Mouse (Mus musculus) MEL (cell line): ENCODE measurements at regions not wholly inside any gene's neighbourhood (a gene's known extent, or its start where the extent isn't known, plus 50 kb on each side); places are given as distances from the start of the nearest gene placed in this dataset.

Experiments
- CTCF ChIP-seq, 3 experiments: IDR thresholded peaks in 2 of 3; conservative IDR thresholded peaks in 1 of 3; 2 replicates each; pipeline ENCODE4 v1.5.1; 2011 to 2012; ENCODE audit warnings: low read length in 3 of 3, low read depth in 2 of 3, mild to moderate bottlenecking in 2 of 3, improper control_type of control experiment in 1 of 3, inconsistent platforms in 1 of 3, mixed read lengths in 1 of 3, moderate library complexity in 1 of 3; ENCODE audit not compliant: control insufficient read depth in 1 of 3, insufficient read depth in 1 of 3, poor library complexity in 1 of 3, severe bottlenecking in 1 of 3
- E2F4 ChIP-seq: IDR thresholded peaks from 2 replicates; pipeline ENCODE4 v1.6.1; 2011; ENCODE audit warnings: low read depth, low read length, improper control_type of control experiment, borderline replicate concordance
- EP300 ChIP-seq, 2 experiments: IDR thresholded peaks; 2 replicates each; pipeline ENCODE4 v1.6.1; 2011; ENCODE audit warnings: improper control_type of control experiment in 2 of 2, low read length in 2 of 2, low read depth in 1 of 2, mild to moderate bottlenecking in 1 of 2
- POLR2A ChIP-seq, 2 experiments: IDR thresholded peaks; 2 replicates each; pipeline ENCODE4 v1.6.1; 2011 to 2012; ENCODE audit warnings: low read length in 2 of 2, mild to moderate bottlenecking in 2 of 2, control low read depth in 1 of 2, improper control_type of control experiment in 1 of 2, low read depth in 1 of 2, moderate library complexity in 1 of 2; ENCODE audit not compliant: control insufficient read depth in 1 of 2, insufficient read depth in 1 of 2, poor library complexity in 1 of 2
- RCOR1 ChIP-seq: IDR thresholded peaks from 2 replicates; pipeline ENCODE4 v1.6.1; 2012; ENCODE audit warnings: low read depth, mild to moderate bottlenecking, inconsistent platforms, low read length, improper control_type of control experiment
- TAL1 ChIP-seq: IDR thresholded peaks from 2 replicates; pipeline ENCODE4 v1.6.1; 2012; ENCODE audit warnings: mild to moderate bottlenecking, inconsistent platforms, low read length, moderate library complexity, mixed read lengths
- USF1 ChIP-seq: IDR thresholded peaks from 2 replicates; pipeline ENCODE4 v1.6.1; 2014; ENCODE audit warnings: low read depth, mild to moderate bottlenecking, inconsistent platforms, low read length, improper control_type of control experiment, moderate library complexity
- USF2 ChIP-seq, 2 experiments: IDR thresholded peaks; 2 replicates each; pipeline ENCODE4 v1.6.1; 2011 to 2012; ENCODE audit warnings: improper control_type of control experiment in 2 of 2, low read length in 2 of 2, borderline replicate concordance in 1 of 2, inconsistent platforms in 1 of 2, low read depth in 1 of 2, mild to moderate bottlenecking in 1 of 2; ENCODE audit not compliant: insufficient read depth in 1 of 2

DNA sequence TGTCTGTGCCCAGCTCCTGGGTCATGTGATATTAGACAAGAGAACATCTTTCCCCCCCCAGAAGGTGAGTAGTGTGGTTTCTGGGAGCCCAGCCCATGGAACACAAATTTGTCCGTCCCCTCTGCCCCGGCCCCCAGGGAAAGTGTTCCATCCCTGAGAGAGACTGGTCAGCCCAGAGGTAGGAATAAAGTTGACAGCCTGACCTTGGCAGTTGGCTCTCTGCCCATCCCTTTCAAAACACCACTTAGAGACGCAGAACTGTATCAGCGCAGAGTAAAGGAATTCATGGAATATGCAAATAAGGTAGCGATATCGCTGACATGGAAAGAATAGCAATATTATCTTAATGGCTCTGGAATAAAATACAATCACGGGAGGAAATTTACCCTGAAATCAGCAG, 279.6 kb upstream of the B3gat1 start:
- TF ChIP-seq CTCF (IDR thresholded peaks at IDR 0.05 in 2 of 3, conservative IDR thresholded peaks at IDR 0.05 in 1 of 3; ENCODE audit: control insufficient read depth in 1 of 3, insufficient read depth in 1 of 3, low read depth in 2 of 3, low read length in 3 of 3, poor library complexity in 1 of 3, severe bottlenecking in 1 of 3) (no peak), USF1 (no peak), RCOR1 (no peak), POLR2A (IDR thresholded peaks at IDR 0.05; ENCODE audit: control insufficient read depth in 1 of 2, insufficient read depth in 1 of 2, low read depth in 1 of 2, low read length in 2 of 2, poor library complexity in 1 of 2) (no peak), E2F4 (no peak), USF2 (IDR thresholded peaks at IDR 0.05; ENCODE audit: borderline replicate concordance in 1 of 2, insufficient read depth in 1 of 2, low read depth in 1 of 2, low read length in 2 of 2) (no peak), EP300 (IDR thresholded peaks at IDR 0.05; ENCODE audit: low read depth in 1 of 2, low read length in 2 of 2) (no peak), TAL1 (no peak)
